Mouse (Mus musculus) neural tube, embryonic 13.5 days (tissue): ENCODE data around the gene Lyg1. TPM values are rescaled to one million over a fixed set of nuclear protein-coding genes. Genes with fewer than 3 reads are reported as not detected.

Experiments
- ATAC-seq: fragments of 200-750 bp; cut with Nextera tagmentation; 2 replicates; pipeline ENCODE4 v1.8.0; 2017; ENCODE audit warnings: low read depth, mild to moderate bottlenecking, moderate TSS enrichment, moderate library complexity
- H3K27ac ChIP-seq: fragments of 300-500 bp; sonication (generic); replicated peaks from 2 replicates; pipeline ENCODE4 v1.5.1; 2015; ENCODE audit warnings: moderate library complexity, mild to moderate bottlenecking, inconsistent platforms
- H3K27me3 ChIP-seq: fragments of 300-500 bp; sonication (generic); 2 replicates; pipeline ENCODE4 v1.6.1; 2015; ENCODE audit warnings: mild to moderate bottlenecking, inconsistent platforms
- H3K36me3 ChIP-seq: fragments of 300-500 bp; sonication (generic); 2 replicates; pipeline ENCODE4 v1.6.1; 2015; ENCODE audit warnings: mild to moderate bottlenecking, inconsistent platforms
- H3K4me1 ChIP-seq: fragments of 300-500 bp; sonication (generic); replicated peaks from 2 replicates; pipeline ENCODE4 v1.6.1; 2015; ENCODE audit warnings: inconsistent platforms
- H3K4me2 ChIP-seq: fragments of 300-500 bp; sonication (generic); 2 replicates; pipeline ENCODE4 v1.6.1; 2015; ENCODE audit warnings: inconsistent platforms, mild to moderate bottlenecking, moderate library complexity
- H3K4me3 ChIP-seq: fragments of 300-500 bp; sonication (generic); 2 replicates; pipeline ENCODE4 v1.5.1; 2015; ENCODE audit warnings: mild to moderate bottlenecking, inconsistent platforms
- H3K9ac ChIP-seq: fragments of 300-500 bp; sonication (generic); 2 replicates; pipeline ENCODE4 v1.6.1; 2015; ENCODE audit warnings: moderate library complexity, mild to moderate bottlenecking, inconsistent platforms
- H3K9me3 ChIP-seq: fragments of 300-500 bp; sonication (generic); 2 replicates; pipeline ENCODE4 v1.6.1; 2016; ENCODE audit warnings: inconsistent platforms
- WGBS: fragments of 180-500 bp; shearing (Covaris S2); methylation state at CpG from one replicate; pipeline ENCODE4 v1.1.7; 2015; 5-methylcytosine and 5-hydroxymethylcytosine counted together
- polyA plus RNA-seq: library from polyadenylated mRNA; unstranded; fragments of >200 nt; fragmentation: Nextera tagmentation; extraction: Ambion mirVana; gene quantifications from 2 replicates; pipeline ENCODE4 v1.2.1, GENCODE M21; 2015

Gene Lyg1
- polyA plus RNA-seq, 1 experiment from 2014 or later: not detected

- Histone ChIP-seq H3K36me3 (no peaks in the 10 kb centered on the region), H3K9me3 (no peaks in the 10 kb centered on the region), H3K9ac (no peak overlapping the region), H3K4me2 (no peak overlapping the region), H3K4me3 (no peak overlapping the region), H3K4me1 (peaks cover 9% of the 10 kb centered on the region; the same call in 1 of the 2 replicates), H3K27ac (no peak overlapping the region), H3K27me3 (no peaks in the 10 kb centered on the region)
- WGBS: 84% methylated on average over 8 of the region's 8 CpGs
- ATAC-seq: no peak
Observed at GRCm38 (mm10) chr1:37925971-37926370, 31.6 kb downstream of the Lyg1 start.

GRCm38 (mm10) chr1:37922536-37922935, 35.0 kb downstream of the Lyg1 start:
- no peaks in the 10 kb centered on the region for H3K27me3 ChIP-seq
- no peak overlapping the region for H3K27ac ChIP-seq
- no peak overlapping the region for H3K9ac ChIP-seq
- no peak overlapping the region for H3K4me2 ChIP-seq
- H3K4me3 ChIP-seq: no peak overlapping the region
- H3K36me3 ChIP-seq: no peaks in the 10 kb centered on the region
- H3K9me3 ChIP-seq: no peaks in the 10 kb centered on the region
- ATAC-seq: no peak
- WGBS: 37% methylated on average over 8 of the region's 8 CpGs
- peaks cover 9% of the 10 kb centered on the region; the same call in 1 of the 2 replicates for H3K4me1 ChIP-seq

GRCm38 (mm10) chr1:37918096-37918495, 39.5 kb downstream of the Lyg1 start:
- Histone ChIP-seq H3K9ac (no peak overlapping the region), H3K9me3 (no peaks in the 10 kb centered on the region), H3K27me3 (no peaks in the 10 kb centered on the region), H3K36me3 (no peaks in the 10 kb centered on the region), H3K4me2 (no peak overlapping the region), H3K4me3 (no peak overlapping the region), H3K27ac (no peak overlapping the region), H3K4me1 (peaks cover 9% of the 10 kb centered on the region; the same call in 1 of the 2 replicates)
- ATAC-seq: no peak
- WGBS: 85% methylated on average over 6 of the region's 6 CpGs

- Histone ChIP-seq H3K9ac (no peak overlapping the region), H3K4me3 (no peak overlapping the region), H3K27ac (no peak overlapping the region), H3K4me2 (no peak overlapping the region), H3K4me1 (peaks cover 7% of the 10 kb centered on the region; the same call in 1 of the 2 replicates), H3K27me3 (no peaks in the 10 kb centered on the region), H3K36me3 (no peaks in the 10 kb centered on the region), H3K9me3 (no peaks in the 10 kb centered on the region)
- 81% methylated on average over 13 of the region's 13 CpGs for WGBS
- ATAC-seq: no peak
Observed at GRCm38 (mm10) chr1:37917666-37918065, 39.9 kb downstream of the Lyg1 start.

GRCm38 (mm10) chr1:37916393-37916792, 41.2 kb downstream of the Lyg1 start, which contains the start of gene Lyg2:
TSS of gene Lyg2 (minus strand) at chr1:37916493.
- H3K9ac ChIP-seq: no peak within 1 kb of the TSS
- no peak within 1 kb of the TSS for H3K4me3 ChIP-seq
- no peak within 1 kb of the TSS for H3K4me2 ChIP-seq

GRCm38 (mm10) chr1:37912751-37913150, 44.8 kb downstream of the Lyg1 start:
- Histone ChIP-seq H3K36me3 (no peaks in the 10 kb centered on the region), H3K27ac (no peak overlapping the region), H3K4me3 (no peak overlapping the region), H3K9ac (no peak overlapping the region), H3K4me1 (no peaks in the 10 kb centered on the region), H3K4me2 (no peak overlapping the region), H3K27me3 (0 out of 2 replicates have a peak, but pooled peaks cover 3% of the 10 kb centered on the region), H3K9me3 (no peaks in the 10 kb centered on the region)
- WGBS: 66% methylated on average over 2 of the region's 2 CpGs
- ATAC-seq: no peak

More at GRCm38 (mm10) chr1:37916393-37916792, 41.2 kb downstream of the Lyg1 start, which contains the start of gene Lyg2:
- H3K4me1 ChIP-seq: no peaks in the 10 kb centered on the region
- WGBS: 73% methylated on average over 5 of the region's 5 CpGs
- no peaks in the 10 kb centered on the region for H3K9me3 ChIP-seq
- H3K36me3 ChIP-seq: no peaks in the 10 kb centered on the region
- ATAC-seq: no peak
- no peak within 1 kb of the TSS for H3K27ac ChIP-seq
- H3K27me3 ChIP-seq: no peaks in the 10 kb centered on the region

GRCm38 (mm10) chr1:37903178-37903577, 54.4 kb downstream of the Lyg1 start:
- H3K4me2 ChIP-seq: no peak overlapping the region
- H3K4me1 ChIP-seq: no peaks in the 10 kb centered on the region
- no peak overlapping the region for H3K4me3 ChIP-seq
- no peak overlapping the region for H3K27ac ChIP-seq
- peaks cover 25% of the 10 kb centered on the region for H3K36me3 ChIP-seq
- no peaks in the 10 kb centered on the region for H3K27me3 ChIP-seq
- ATAC-seq: no peak
- no peak overlapping the region for H3K9ac ChIP-seq
- no peaks in the 10 kb centered on the region for H3K9me3 ChIP-seq
- 39% methylated on average over 6 of the region's 6 CpGs for WGBS

- ATAC-seq: no peak
- Histone ChIP-seq H3K27me3 (no peaks in the 10 kb centered on the region), H3K9me3 (no peaks in the 10 kb centered on the region), H3K27ac (no peak overlapping the region), H3K9ac (no peak overlapping the region), H3K36me3 (peaks cover 54% of the 10 kb centered on the region), H3K4me2 (no peak overlapping the region), H3K4me1 (no peaks in the 10 kb centered on the region), H3K4me3 (no peak overlapping the region)
- 59% methylated on average over 6 of the region's 6 CpGs for WGBS
Observed at GRCm38 (mm10) chr1:37900288-37900687, 57.3 kb downstream of the Lyg1 start.

- Histone ChIP-seq H3K27me3 (no peaks in the 10 kb centered on the region), H3K4me1 (no peaks in the 10 kb centered on the region), H3K4me3 (no peak overlapping the region), H3K4me2 (no peak overlapping the region), H3K9me3 (no peaks in the 10 kb centered on the region), H3K27ac (no peak overlapping the region), H3K36me3 (peaks cover 58% of the 10 kb centered on the region), H3K9ac (no peak overlapping the region)
- ATAC-seq: no peak
- WGBS: 91% methylated on average over 4 of the region's 4 CpGs
Observed at GRCm38 (mm10) chr1:37899816-37900215, 57.7 kb downstream of the Lyg1 start.

Other genes starting within 250 kb of the Lyg1 start
- gene 2010300C02Rik, start 237.7 kb downstream of the Lyg1 start, polyA plus RNA-seq: 1.2 and 1.5 TPM in 2 replicates
- 19.1 and 20.6 TPM in 2 replicates for gene Tsga10, start 91.3 kb downstream of the Lyg1 start, polyA plus RNA-seq
- 6.9 and 8.7 TPM in 2 replicates for gene Lipt1, start 86.0 kb downstream of the Lyg1 start, polyA plus RNA-seq
- gene Mitd1, start 67.3 kb downstream of the Lyg1 start, polyA plus RNA-seq: 16.0 and 17.1 TPM in 2 replicates
- 260 and 271 TPM in 2 replicates for gene Mrpl30, start 67.3 kb downstream of the Lyg1 start, polyA plus RNA-seq
- not detected in 2 replicates for gene Lyg2, start 41.3 kb downstream of the Lyg1 start, polyA plus RNA-seq
- gene Txndc9, start 40.1 kb upstream of the Lyg1 start, polyA plus RNA-seq: 173 and 190 TPM in 2 replicates
- 24.1 and 26.0 TPM in 2 replicates for gene Eif5b, start 40.3 kb upstream of the Lyg1 start, polyA plus RNA-seq
- gene Rev1, start 172.0 kb upstream of the Lyg1 start, polyA plus RNA-seq: 33.7 and 46.4 TPM in 2 replicates